Mouse (Mus musculus): ENCODE data around the gene Banp.

The Banp gene

DNA sequence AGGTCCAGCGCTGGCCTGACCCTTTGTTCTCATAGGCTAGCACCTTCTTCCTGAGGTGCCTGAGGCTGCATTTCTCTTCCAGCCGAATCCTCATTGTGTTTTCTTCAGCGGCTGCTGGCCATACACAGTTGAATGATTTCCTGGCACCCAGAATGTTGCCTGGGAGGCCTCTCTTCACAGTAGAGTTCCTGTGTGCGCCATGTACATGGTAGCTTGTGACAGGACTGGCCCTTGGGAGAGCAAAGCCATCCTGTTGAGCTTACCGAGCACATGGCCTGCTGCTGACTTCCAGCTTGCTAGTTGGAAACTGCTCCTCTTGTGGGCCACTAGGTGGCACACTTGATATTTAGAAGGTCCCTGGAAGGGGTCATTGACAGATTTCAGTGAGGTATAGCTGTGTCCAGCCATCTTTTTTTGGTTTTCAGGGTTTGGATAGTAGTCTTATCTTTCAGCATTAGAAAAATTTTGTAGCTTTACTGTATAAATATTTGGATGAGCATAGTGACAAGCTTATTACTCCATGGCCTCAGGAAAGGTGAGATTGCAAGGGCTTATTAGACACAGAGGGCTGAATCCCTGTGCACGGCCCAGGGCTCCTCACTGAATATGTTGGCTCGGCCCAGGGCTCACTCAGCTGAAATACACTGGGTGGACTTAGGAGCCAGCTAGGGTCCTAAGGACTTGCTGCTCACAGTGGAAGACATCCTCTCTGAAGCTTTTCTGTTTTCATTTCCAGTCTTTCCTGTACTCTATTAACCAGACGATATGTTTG is 28.5 kb downstream of the Banp start:
- in situ Hi-C loops (cut with MseI, MboI) = loop anchor here in 1 of 2 experiments (25.0 kb wide), 1 partner anchor 284 kb away; no protein-coding TSS in a partner anchor

DNA sequence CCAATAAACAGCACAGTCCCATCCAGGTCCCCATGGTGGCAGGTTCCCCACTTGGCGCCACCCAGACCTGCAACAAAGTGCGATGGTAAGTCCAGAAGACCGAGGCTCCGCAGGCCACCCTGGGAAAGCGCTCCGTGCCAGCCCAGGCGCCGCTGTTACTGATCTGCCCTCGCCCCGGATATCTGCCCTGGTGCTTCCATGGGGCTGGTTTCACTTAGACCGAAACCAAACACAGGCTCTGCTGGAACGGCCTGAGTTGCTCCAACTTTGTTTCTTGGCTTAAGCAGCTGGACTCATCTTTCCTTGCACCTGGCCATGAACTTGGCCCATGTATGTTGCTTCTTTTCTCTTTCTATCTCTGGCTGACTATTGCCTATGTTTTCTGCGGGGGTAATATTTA is 29.1 kb downstream of the Banp start:
- in situ Hi-C loops (cut with MseI, MboI) = loop anchor here in 1 of 2 experiments (25.0 kb wide), 1 partner anchor 284 kb away; no protein-coding TSS in a partner anchor

DNA sequence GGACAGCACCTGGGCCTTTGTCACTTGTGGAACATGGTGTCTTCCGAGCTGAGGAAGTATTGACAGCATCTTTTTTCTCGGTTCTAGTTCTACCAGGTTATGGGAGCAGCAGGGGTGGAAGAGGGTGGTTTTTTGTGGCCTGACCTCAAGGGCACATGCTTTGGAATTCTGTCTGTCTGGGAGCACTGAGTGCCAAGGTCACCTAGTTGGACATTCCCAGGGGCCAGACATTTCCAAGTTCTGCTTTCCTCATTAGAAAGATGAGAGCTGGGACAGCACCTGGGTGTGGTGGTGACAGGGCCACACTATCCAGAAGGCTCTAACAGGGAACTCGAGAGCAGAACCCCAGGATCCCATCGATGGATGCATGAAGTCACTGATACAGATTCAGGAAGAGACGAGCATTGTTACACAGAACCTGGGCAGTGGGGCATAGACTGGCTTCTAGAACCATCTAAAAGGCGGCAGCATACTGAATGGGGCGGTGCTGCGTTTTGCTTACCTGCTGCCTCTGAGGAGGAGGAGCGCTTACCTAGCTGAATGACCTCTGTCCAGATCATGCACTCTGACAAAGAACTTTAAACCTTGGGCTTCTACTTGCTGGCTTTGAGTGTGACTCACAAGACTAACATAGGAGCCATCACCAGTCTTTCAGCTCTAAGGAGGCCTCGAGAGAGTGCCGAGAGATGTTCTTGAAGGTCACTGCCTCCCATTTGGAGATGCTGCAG is 31.4 kb downstream of the Banp start:
- in situ Hi-C loops (cut with MseI, MboI) = loop anchor here in 1 of 2 experiments (10.0 to 25.0 kb wide), 2 partner anchors 154 to 281 kb away; no protein-coding TSS in a partner anchor

DNA sequence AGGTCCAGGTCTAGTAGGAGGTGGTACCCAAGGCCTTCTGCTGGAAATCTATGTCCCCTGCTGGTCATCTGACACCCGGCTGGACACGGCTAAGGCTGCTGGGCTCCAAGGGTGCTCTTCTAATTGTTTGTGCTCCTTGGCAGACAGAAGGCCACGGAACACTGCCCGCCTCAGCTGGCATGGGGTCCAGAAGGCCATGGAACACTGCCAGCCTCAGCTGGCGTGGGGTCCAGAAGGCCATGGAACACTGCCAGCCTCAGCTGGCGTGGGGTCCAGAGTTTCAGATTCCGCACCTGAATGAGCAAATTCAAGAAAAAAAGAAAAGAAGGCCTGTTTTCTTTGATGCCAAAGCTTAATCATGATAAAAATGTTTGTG is 32.0 kb downstream of the Banp start:
- in situ Hi-C loops (cut with MseI, MboI) = loop anchor here in 1 of 2 experiments (10.0 to 25.0 kb wide), 2 partner anchors 153 to 281 kb away; no protein-coding TSS in a partner anchor

DNA sequence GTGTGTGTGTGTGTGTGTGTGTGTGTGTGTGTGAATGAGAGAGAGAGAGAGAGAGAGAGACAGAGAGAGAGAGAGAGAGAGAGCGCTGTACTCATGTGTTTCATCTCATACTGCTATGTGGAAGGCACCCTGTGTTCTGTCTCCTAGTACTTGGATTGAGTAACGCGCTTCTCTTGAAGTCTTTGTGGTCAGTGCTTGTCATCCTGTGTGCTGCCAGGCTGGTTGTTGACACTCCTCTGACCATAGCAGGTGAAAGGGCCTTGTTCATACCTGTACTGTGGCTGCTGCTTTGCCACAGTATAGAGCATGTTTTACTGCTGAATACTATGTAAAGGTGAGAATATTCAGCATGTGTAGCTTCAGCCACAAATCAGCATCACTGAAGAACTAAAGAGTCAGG is 36.1 kb downstream of the Banp start:
- in situ Hi-C loops (cut with MseI, MboI) = loop anchor here in 1 of 2 experiments (10.0 to 25.0 kb wide), 2 partner anchors 149 to 277 kb away; no protein-coding TSS in a partner anchor

DNA sequence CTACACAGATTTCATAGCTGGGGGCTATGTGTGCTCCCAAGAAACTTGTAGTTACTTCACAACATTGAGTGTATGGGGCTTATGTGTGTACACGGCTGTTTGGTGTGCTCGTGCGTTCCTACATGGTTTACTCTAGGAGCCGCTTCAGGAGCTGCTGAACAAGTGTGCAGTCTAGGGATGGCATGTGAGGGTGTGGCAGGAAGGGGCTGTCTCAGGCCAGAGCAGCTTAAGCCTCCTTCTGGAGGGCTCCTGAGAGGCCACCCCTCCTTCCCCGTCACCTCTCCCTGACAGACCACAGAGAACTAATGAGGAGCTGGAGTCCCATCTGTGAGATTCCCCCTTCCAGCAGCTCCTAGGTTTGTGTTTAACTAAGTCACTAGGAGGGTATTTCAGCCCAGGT is 38.3 kb downstream of the Banp start:
- in situ Hi-C loops (cut with MseI, MboI) = loop anchor here in 1 of 2 experiments (10.0 to 25.0 kb wide), 2 partner anchors 147 to 274 kb away; no protein-coding TSS in a partner anchor

DNA sequence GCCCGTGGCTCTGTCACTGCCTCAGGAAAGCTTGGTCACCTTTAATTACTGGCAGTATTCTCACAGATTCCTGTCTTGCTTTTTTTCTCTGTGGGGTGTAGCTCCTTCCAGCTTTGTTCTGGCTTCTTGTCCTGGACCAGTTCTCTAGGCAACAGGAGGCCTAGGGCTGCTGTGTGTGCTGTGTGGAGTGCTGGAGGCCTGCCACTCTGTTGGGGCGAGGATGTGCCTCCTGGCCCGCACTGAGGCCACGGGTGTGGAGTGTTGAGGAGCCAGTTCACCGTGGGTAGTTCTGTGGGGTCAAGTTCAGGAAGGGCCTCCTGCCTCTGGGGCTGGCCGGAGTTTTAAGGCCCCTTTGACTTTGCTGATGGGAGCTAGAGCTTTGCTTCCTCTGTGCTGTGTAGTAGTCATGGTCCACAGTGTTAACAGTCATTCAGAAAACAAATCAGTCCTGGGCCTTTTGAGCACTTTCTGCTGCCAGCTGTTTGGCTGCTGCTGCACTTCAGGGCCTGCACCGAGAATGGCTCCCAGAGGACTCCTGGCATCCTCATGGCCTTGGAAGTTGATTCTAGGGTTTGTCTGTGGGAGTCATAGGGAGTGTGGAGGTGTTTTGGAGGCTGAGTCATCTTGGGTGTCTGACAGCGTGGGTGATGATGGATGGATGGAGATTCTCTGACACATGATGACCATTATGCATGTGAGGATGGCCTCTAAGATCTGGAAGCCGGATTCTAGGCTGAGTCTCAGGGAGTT is 41.1 kb downstream of the Banp start:
- in situ Hi-C loops (cut with MseI, MboI) = loop anchor here in 1 of 2 experiments (25.0 kb wide), 1 partner anchor 272 kb away; no protein-coding TSS in a partner anchor

DNA sequence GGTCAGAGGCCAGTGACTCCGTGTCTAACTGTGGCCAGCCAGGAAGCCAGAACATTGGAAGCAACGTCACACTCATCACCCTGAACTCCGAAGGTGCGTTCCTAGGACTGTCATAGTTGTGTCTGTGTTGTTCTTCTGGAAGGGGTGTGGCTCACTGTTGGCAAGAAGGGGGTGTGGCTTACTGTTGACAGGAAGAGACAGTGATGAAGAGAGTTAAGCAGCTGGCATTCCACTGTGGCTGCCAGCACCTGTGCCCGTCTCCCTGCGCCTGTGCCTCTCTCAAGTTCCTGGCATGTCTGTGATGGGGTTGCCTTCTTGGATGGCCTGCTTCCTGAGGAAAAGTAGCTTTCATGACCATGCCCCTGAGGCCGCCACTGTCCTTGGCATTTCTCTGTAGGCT is 42.1 kb downstream of the Banp start:
- in situ Hi-C loops (cut with MseI, MboI) = loop anchor here in 1 of 2 experiments (25.0 kb wide), 1 partner anchor 271 kb away; no protein-coding TSS in a partner anchor

DNA sequence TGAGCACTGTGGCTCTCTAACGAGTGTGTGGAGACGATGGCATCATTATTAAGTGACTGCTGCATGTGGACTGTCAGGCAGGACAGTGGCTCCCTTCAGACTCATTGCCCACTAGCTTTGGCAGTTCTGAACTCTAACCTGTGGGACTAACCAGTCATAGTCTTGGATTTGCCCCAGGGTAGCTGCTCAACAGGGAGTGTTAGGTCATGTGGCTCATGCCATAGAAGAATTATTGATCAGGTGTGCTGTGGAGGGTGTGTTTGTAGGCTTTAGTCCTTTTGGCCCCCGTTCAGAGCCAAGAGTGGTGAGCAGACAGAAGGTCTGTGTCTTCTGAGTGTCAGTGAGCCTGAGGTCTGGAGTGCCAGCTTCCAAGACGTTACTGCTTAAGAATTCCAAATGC is 43.4 kb downstream of the Banp start:
- in situ Hi-C loops (cut with MseI, MboI) = loop anchor here in 1 of 2 experiments (25.0 kb wide), 1 partner anchor 269 kb away; no protein-coding TSS in a partner anchor

DNA sequence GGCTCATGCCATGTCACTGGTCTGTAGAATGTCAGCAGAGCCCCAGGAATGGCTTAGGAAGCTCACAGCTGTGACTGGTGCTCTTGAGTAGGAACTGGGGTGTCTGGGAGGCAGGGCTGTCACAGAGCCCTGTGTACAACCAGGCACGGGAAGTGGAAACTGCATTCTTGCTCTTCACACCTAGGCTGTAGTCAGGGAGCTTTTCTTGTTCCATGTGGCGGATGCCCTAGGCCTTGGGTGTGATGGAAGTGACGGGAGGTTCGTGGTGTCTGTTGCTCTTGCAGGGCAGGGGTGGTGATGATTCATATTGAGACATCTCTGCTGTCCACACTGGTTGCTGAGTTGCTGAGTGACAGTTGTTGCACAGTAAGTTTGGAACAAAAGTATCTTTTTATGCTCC is 45.6 kb downstream of the Banp start:
- in situ Hi-C loops (cut with MseI, MboI) = loop anchor here in 1 of 2 experiments (25.0 kb wide), 1 partner anchor 267 kb away; no protein-coding TSS in a partner anchor

DNA sequence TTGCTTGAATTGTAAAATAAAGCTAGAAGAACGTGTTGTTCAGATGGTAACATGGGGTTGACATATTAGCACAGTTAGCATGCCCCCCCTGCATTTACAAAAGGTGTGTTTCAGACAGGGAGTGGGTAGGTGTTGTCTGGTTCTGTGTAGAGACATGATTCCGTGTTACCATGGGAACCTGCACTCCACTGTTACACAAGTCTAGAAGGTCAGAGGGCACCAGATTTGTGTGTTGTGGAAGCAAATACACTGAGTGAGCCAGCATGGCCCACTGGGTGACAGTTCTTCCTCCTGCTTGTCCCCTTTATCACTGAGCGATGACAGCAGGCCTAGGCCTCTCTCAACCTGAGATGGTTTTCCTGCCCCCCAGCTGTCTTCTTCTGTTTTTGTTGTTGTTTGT is 46.3 kb downstream of the Banp start:
- in situ Hi-C loops (cut with MseI, MboI) = loop anchor here in 1 of 2 experiments (25.0 kb wide), 1 partner anchor 266 kb away; no protein-coding TSS in a partner anchor

DNA sequence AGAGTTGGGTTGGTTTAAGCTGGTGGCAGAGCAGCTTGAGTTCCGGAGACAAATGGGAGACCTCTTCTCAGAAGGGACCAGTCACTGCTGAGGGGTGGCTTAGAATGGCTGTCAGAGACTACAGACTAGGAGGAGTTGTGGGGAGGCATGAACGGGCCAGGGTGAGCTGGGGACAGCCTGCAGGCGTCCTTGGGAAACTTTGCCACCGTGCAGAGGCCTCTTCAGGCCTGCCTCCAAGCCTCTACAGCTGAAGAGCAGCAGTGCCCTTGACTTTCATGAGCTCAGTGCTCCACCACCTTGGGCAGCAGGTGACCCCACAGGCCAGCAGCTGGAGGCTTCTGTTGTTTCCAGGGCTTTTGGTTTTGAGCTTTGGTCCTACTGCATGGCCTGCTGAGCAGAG is 49.1 kb downstream of the Banp start:
- in situ Hi-C loops (cut with MseI, MboI) = loop anchor here in 1 of 2 experiments (25.0 kb wide), 1 partner anchor 264 kb away; no protein-coding TSS in a partner anchor

DNA sequence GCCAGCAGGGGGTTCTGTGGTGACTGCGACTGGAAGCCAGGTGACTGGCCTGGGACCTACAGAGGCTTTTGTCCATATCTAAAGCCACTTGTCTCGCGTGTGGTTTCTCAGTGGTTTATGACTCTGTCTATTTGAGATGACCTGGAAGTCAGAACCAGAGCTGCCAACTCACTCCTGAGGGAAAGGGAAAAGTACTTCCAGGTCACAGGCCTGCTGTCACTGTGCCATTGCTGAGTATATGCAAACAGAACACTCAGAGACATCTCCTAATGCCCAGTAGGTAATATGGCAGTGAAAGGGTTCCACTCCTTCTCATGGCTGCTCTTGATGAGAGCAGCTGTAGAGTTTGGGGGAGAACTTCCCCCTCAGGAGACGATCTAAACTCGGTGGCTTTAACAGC is 49.7 kb downstream of the Banp start:
- in situ Hi-C loops (cut with MseI, MboI) = loop anchor here in 1 of 2 experiments (25.0 kb wide), 1 partner anchor 263 kb away; no protein-coding TSS in a partner anchor

DNA sequence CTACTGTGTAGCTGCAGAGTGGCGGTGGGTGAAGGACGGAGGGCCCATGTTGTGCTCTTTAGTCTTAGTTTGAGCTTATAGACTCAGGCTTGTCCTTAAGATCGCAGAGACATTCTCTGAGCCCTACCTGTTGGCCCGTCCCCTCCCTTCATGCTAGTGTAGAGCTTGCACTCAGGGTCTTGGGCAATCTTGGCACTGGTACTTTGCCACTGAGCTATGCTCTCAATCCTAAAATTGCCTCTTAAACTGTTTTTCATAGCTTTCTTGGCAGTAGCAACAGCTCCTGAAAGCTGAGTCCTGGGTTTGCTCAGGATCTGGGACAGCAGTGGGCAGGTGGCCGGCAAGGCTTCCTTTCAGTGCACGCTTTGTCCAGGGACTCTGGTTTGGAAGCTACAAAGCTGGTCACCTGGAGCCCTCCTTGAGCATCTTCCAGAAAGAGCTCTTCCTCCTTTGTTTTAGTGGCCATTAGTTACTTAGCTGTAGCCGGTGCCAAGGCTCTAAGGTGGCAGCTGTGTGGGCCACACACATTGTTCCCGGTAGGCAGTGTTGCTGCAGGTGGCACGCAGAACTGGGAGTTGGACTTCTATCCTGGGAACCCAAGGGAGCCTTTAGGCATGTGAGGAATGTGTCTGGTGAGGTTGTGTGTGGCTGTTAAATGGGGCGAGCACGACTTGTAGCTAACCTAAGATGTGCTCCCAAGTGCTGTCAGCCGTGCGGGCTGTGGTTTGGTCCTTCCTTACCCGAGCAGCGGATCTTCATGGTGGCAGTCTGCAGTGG is 52.0 kb downstream of the Banp start:
- in situ Hi-C loops (cut with MseI, MboI) = no loop called here

DNA sequence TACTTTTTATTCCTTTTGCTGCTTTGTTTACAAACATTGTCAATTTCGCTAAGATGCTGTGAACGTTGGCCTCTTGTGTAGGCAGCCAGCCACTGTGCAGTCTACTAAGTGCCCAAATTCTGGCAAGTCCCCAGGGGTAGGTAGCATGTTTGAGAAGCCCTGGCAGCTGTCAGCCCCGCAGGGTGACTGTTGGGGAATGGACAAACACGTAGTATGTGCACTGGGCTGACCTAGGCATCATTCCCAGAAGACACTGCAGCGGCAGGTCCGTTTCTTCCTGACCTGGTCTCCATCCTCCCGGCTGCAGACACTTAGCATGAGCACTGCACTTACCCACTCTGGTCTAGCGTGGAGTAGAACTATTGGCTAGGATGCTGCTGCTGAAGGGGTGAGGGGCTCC is 54.1 kb downstream of the Banp start:
- in situ Hi-C loops (cut with MseI, MboI) = no loop called here

DNA sequence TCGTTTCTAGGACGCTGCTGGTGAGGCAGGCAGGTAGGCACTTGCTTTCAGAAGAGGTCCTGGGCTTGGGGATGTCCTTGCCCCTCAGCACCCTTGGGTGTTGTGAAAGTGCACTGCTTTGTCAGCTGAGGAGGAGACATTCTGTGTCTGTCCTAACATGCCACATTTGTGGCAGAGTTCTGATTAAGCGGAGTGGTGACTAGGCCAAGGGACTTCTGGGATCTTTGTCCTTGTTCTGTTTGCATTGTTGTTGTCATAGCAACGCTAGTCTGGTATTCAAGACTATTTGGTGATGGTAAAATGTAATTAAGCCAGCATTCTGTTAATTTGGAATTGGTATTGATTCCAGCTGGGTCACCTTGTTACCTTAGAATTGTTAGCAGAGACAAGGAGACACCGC is 54.6 kb downstream of the Banp start:
- in situ Hi-C loops (cut with MseI, MboI) = no loop called here

DNA sequence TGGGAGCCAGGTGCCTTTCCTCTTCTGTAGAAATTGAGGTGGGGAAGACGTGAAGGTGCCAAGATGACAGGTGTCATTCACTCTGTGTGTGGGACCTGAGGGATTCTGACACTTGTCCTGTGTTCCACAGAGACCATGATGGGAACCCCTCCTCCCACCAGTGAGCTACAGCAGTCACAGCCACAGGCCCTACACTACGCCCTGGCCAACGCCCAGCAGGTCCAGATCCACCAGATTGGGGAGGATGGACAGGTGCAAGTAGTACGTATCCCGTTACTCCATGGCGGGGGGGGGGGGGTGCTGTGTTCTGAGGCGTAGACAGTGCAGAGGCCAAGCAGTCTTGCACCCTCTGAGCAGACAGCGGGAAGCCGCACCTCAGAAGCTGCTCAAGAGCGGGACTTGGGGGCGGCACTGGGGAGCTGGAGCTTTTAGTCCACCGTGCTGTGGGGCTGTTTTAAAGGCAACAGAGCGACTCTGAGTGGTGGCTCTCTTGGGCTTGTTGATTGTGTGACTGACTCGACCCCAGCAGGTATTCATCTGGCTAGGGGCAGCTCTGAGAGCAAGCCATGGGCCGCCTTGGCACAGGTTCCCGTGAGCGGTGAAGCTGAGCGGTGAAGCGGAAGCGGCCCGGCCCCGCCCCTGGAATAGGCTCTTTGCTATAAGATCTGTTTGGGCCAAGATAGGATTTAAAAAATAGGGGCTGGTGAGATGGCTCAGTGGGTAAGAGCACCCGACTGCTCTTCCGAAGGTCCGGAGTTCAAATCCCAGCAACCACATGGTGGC is 56.1 kb downstream of the Banp start:
- in situ Hi-C loops (cut with MseI, MboI) = no loop called here

DNA sequence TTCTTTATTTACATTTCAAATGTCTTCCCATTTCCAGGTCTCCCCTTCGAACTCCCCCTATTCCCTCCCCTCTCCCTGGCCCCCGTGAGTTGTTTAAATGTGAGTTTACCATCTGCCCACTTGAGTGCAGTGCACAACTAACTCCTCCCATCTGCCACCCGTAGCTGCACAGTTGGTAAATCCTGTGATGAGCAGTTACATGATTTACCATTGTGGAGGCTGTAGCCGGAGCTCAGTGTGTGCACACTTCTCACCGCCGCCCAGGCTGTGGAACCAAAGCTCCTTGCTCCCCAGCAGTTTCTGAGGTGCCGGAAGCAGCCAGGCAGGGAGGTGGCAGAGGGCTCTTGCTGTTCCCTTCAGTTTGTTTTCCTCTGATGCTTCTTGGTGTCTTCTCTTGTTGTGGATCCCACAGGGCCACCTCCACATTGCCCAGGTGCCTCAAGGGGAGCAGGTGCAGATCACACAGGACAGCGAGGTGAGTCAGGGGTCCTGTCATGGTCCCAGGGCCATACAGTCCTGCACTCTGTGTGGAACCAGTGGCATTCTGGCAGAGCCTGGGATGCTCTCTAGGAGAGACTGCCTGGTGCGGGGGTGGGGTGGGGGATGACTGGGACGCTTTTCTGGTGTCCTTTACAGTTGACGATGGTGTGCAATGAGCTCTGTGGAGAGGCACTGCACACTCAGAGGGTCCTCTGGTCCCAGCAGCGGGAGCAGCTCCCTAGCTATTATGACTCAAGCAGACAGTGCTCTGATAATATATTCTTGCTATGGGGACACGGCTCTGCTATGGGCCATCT is 57.3 kb downstream of the Banp start:
- in situ Hi-C loops (cut with MseI, MboI) = no loop called here

DNA sequence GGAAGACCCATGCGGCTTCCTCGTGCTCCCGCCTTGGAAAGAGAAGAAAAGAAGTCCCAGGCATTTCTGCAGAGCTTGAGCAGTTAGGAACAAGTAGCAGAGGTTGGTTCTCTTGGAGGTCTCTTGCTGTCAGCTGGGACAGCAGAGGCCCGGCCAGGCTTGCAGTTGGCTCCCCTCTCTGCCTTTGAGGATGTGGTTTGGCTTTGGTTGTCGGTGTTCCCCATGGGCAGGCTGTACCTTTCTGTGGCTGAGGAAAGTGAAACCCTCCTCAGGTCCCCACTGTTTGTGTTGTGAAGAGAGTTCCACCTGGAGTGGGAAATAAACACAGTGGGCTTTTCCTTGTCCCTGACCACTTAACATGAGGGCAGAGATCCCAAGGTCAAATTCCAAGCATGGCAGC is 58.8 kb downstream of the Banp start:
- in situ Hi-C loops (cut with MseI, MboI) = no loop called here
